Mouse (Mus musculus): ENCODE measurements at regions not wholly inside any gene's neighbourhood (a gene's known extent, or its start where the extent isn't known, plus 50 kb on each side); places are given as distances from the start of the nearest gene placed in this dataset.
A peak's percentile ranks its signal among the peaks of the same experiment; 100 is the strongest.
"Not testable (repeated sequence)": the region's sequence is repeated elsewhere in the genome, so short reads cannot be mapped to it uniquely, and the experiment has no call there.

- Histone ChIP-seq H3K36me3 (ENCODE audit: control insufficient read depth, insufficient read depth, low read length) (no peaks in the 10 kb centered on the region), H3K9ac (replicated peaks; ENCODE audit: low read length) (no peak overlapping the region), H3K27ac (replicated peaks; ENCODE audit: low read depth, low read length) (no peak overlapping the region), H3K4me2 (ENCODE audit: low read length) (no peak overlapping the region), H3K4me1 (ENCODE audit: control insufficient read depth, insufficient read depth, low read length) (no peaks in the 10 kb centered on the region), H3K4me3 (replicated peaks; ENCODE audit: low read depth, low read length) (no peak overlapping the region), H3K9me3 (ENCODE audit: control insufficient read depth, low read length) (no peaks in the 10 kb centered on the region), H3K27me3 (ENCODE audit: control insufficient read depth, insufficient read depth, low read length) (no peaks in the 10 kb centered on the region)
- no peak for ATAC-seq (ENCODE audit: low FRiP score, low TSS enrichment)
- 67% methylated on average over 3 of the region's 3 CpGs for WGBS
- DNase-seq = no peak
Measured at GRCm38 (mm10) chr14:71564816-71565215, 926.8 kb downstream of the Gm9195 start.

- Histone ChIP-seq H3K4me3 (replicated peaks; ENCODE audit: low read depth, low read length) (no peak overlapping the region), H3K9me3 (ENCODE audit: control insufficient read depth, low read length) (no peaks in the 10 kb centered on the region), H3K9ac (replicated peaks; ENCODE audit: low read length) (no peak overlapping the region), H3K27ac (replicated peaks; ENCODE audit: low read depth, low read length) (no peak overlapping the region), H3K36me3 (ENCODE audit: control insufficient read depth, insufficient read depth, low read length) (no peaks in the 10 kb centered on the region), H3K27me3 (ENCODE audit: control insufficient read depth, insufficient read depth, low read length) (no peaks in the 10 kb centered on the region), H3K4me2 (ENCODE audit: low read length) (no peak overlapping the region), H3K4me1 (ENCODE audit: control insufficient read depth, insufficient read depth, low read length) (no peaks in the 10 kb centered on the region)
- DNase-seq (no peak), ATAC-seq (ENCODE audit: low FRiP score, low TSS enrichment) (no peak)
- WGBS = 77% methylated on average over 4 of the region's 4 CpGs
Measured at GRCm38 (mm10) chr14:71561906-71562305, 929.7 kb downstream of the Gm9195 start.

- H3K36me3 ChIP-seq (ENCODE audit: control insufficient read depth, insufficient read depth, low read length); H3K27me3 ChIP-seq (ENCODE audit: control insufficient read depth, insufficient read depth, low read length); ATAC-seq (ENCODE audit: low FRiP score, low TSS enrichment); H3K9ac ChIP-seq (replicated peaks; ENCODE audit: low read length); H3K4me1 ChIP-seq (ENCODE audit: control insufficient read depth, insufficient read depth, low read length); H3K4me2 ChIP-seq (ENCODE audit: low read length); DNase-seq; H3K4me3 ChIP-seq (replicated peaks; ENCODE audit: low read depth, low read length); H3K27ac ChIP-seq (replicated peaks; ENCODE audit: low read depth, low read length); H3K9me3 ChIP-seq (ENCODE audit: control insufficient read depth, low read length): not testable (repeated sequence)
- 95% methylated on average over 2 of the region's 3 CpGs for WGBS
Measured at GRCm38 (mm10) chr14:71554324-71554723, 937.3 kb downstream of the Gm9195 start.

GRCm38 (mm10) chr14:71543580-71543979 is 943.9 kb upstream of the Fam160b2 start:
- H3K4me2 ChIP-seq (ENCODE audit: low read length) = no peak overlapping the region
- no peaks in the 10 kb centered on the region for H3K36me3 ChIP-seq (ENCODE audit: control insufficient read depth, insufficient read depth, low read length)
- ATAC-seq (ENCODE audit: low FRiP score, low TSS enrichment) = no peak

GRCm38 (mm10) chr14:71532074-71532659 is 932.5 kb upstream of the Fam160b2 start:
- H3K4me3 ChIP-seq (replicated peaks; ENCODE audit: low read depth, low read length) = no peak overlapping the region
- no peak overlapping the region for H3K9ac ChIP-seq (replicated peaks; ENCODE audit: low read length)
- no peaks in the 10 kb centered on the region for H3K27me3 ChIP-seq (ENCODE audit: control insufficient read depth, insufficient read depth, low read length)
- DNase-seq (no peak), ATAC-seq (ENCODE audit: low FRiP score, low TSS enrichment) (no peak)
- no peak overlapping the region for H3K27ac ChIP-seq (replicated peaks; ENCODE audit: low read depth, low read length)
- no peaks in the 10 kb centered on the region for H3K9me3 ChIP-seq (ENCODE audit: control insufficient read depth, low read length)
- H3K36me3 ChIP-seq (ENCODE audit: control insufficient read depth, insufficient read depth, low read length) = no peaks in the 10 kb centered on the region
- no peak overlapping the region for H3K4me2 ChIP-seq (ENCODE audit: low read length)
- H3K4me1 ChIP-seq (ENCODE audit: control insufficient read depth, insufficient read depth, low read length) = no peaks in the 10 kb centered on the region
- WGBS = 84% methylated on average over 11 of the region's 11 CpGs

More at GRCm38 (mm10) chr14:71543580-71543979, 943.9 kb upstream of the Fam160b2 start:
- Histone ChIP-seq H3K9me3 (ENCODE audit: control insufficient read depth, low read length) (no peaks in the 10 kb centered on the region), H3K4me3 (replicated peaks; ENCODE audit: low read depth, low read length) (no peak overlapping the region), H3K27me3 (ENCODE audit: control insufficient read depth, insufficient read depth, low read length) (no peaks in the 10 kb centered on the region), H3K27ac (replicated peaks; ENCODE audit: low read depth, low read length) (no peak overlapping the region), H3K4me1 (ENCODE audit: control insufficient read depth, insufficient read depth, low read length) (no peaks in the 10 kb centered on the region), H3K9ac (replicated peaks; ENCODE audit: low read length) (no peak overlapping the region)
- DNase-seq = no peak
- WGBS = 91% methylated on average over 3 of the region's 3 CpGs

- ATAC-seq (ENCODE audit: low FRiP score, low TSS enrichment) = no peak
- WGBS = 79% methylated on average over 2 of the region's 2 CpGs
- H3K27me3 ChIP-seq (ENCODE audit: control insufficient read depth, insufficient read depth, low read length) = no peaks in the 10 kb centered on the region
Measured at GRCm38 (mm10) chr14:71531298-71531697, 931.7 kb upstream of the Fam160b2 start.

GRCm38 (mm10) chr14:71530421-71530820 is 930.8 kb upstream of the Fam160b2 start:
- Histone ChIP-seq H3K4me3 (replicated peaks; ENCODE audit: low read depth, low read length) (no peak overlapping the region), H3K9ac (replicated peaks; ENCODE audit: low read length) (no peak overlapping the region), H3K27ac (replicated peaks; ENCODE audit: low read depth, low read length) (no peak overlapping the region), H3K36me3 (ENCODE audit: control insufficient read depth, insufficient read depth, low read length) (no peaks in the 10 kb centered on the region), H3K9me3 (ENCODE audit: control insufficient read depth, low read length) (no peaks in the 10 kb centered on the region), H3K4me2 (ENCODE audit: low read length) (no peak overlapping the region), H3K4me1 (ENCODE audit: control insufficient read depth, insufficient read depth, low read length) (no peaks in the 10 kb centered on the region), H3K27me3 (ENCODE audit: control insufficient read depth, insufficient read depth, low read length) (no peaks in the 10 kb centered on the region)
- ATAC-seq (ENCODE audit: low FRiP score, low TSS enrichment) (no peak), DNase-seq (peak; percentile 17)
- WGBS = 84% methylated on average over 6 of the region's 6 CpGs

More at GRCm38 (mm10) chr14:71531298-71531697, 931.7 kb upstream of the Fam160b2 start:
- DNase-seq = no peak
- H3K4me2 ChIP-seq (ENCODE audit: low read length) = no peak overlapping the region
- H3K4me3 ChIP-seq (replicated peaks; ENCODE audit: low read depth, low read length) = no peak overlapping the region
- H3K4me1 ChIP-seq (ENCODE audit: control insufficient read depth, insufficient read depth, low read length) = no peaks in the 10 kb centered on the region
- no peak overlapping the region for H3K27ac ChIP-seq (replicated peaks; ENCODE audit: low read depth, low read length)
- no peaks in the 10 kb centered on the region for H3K36me3 ChIP-seq (ENCODE audit: control insufficient read depth, insufficient read depth, low read length)
- H3K9ac ChIP-seq (replicated peaks; ENCODE audit: low read length) = no peak overlapping the region
- no peaks in the 10 kb centered on the region for H3K9me3 ChIP-seq (ENCODE audit: control insufficient read depth, low read length)

- H3K36me3 ChIP-seq (ENCODE audit: control insufficient read depth, insufficient read depth, low read length) = no peaks in the 10 kb centered on the region
- H3K4me1 ChIP-seq (ENCODE audit: control insufficient read depth, insufficient read depth, low read length) = no peaks in the 10 kb centered on the region
- no peak for ATAC-seq (ENCODE audit: low FRiP score, low TSS enrichment)
- H3K27me3 ChIP-seq (ENCODE audit: control insufficient read depth, insufficient read depth, low read length) = no peaks in the 10 kb centered on the region
- DNase-seq = no peak
- H3K9ac ChIP-seq (replicated peaks; ENCODE audit: low read length) = no peak overlapping the region
- WGBS = 50% methylated on average over 2 of the region's 2 CpGs
- H3K9me3 ChIP-seq (ENCODE audit: control insufficient read depth, low read length) = no peaks in the 10 kb centered on the region
- no peak overlapping the region for H3K27ac ChIP-seq (replicated peaks; ENCODE audit: low read depth, low read length)
- no peak overlapping the region for H3K4me3 ChIP-seq (replicated peaks; ENCODE audit: low read depth, low read length)
- no peak overlapping the region for H3K4me2 ChIP-seq (ENCODE audit: low read length)
Measured at GRCm38 (mm10) chr14:71518541-71518940, 918.9 kb upstream of the Fam160b2 start.

- DNase-seq = no peak
- Histone ChIP-seq H3K9me3 (ENCODE audit: control insufficient read depth, low read length) (no peaks in the 10 kb centered on the region), H3K27ac (replicated peaks; ENCODE audit: low read depth, low read length) (no peak overlapping the region), H3K4me2 (ENCODE audit: low read length) (no peak overlapping the region), H3K9ac (replicated peaks; ENCODE audit: low read length) (no peak overlapping the region), H3K4me3 (replicated peaks; ENCODE audit: low read depth, low read length) (no peak overlapping the region), H3K27me3 (ENCODE audit: control insufficient read depth, insufficient read depth, low read length) (no peaks in the 10 kb centered on the region), H3K4me1 (ENCODE audit: control insufficient read depth, insufficient read depth, low read length) (no peaks in the 10 kb centered on the region), H3K36me3 (ENCODE audit: control insufficient read depth, insufficient read depth, low read length) (no peaks in the 10 kb centered on the region)
- WGBS = 56% methylated on average over 1 of the region's 1 CpGs
- no peak for ATAC-seq (ENCODE audit: low FRiP score, low TSS enrichment)
Measured at GRCm38 (mm10) chr14:71500851-71501250, 901.2 kb upstream of the Fam160b2 start.

Measured in midbrain, embryonic 14.5 days (tissue).